Mouse (Mus musculus) cerebellum, adult 11-12 months (tissue): ENCODE measurements around the gene Lst1.

Source experiments
- DNase-seq: peaks from one replicate; pipeline ENCODE4 v3.0.0; 2022

Lst1 gene

DNA sequence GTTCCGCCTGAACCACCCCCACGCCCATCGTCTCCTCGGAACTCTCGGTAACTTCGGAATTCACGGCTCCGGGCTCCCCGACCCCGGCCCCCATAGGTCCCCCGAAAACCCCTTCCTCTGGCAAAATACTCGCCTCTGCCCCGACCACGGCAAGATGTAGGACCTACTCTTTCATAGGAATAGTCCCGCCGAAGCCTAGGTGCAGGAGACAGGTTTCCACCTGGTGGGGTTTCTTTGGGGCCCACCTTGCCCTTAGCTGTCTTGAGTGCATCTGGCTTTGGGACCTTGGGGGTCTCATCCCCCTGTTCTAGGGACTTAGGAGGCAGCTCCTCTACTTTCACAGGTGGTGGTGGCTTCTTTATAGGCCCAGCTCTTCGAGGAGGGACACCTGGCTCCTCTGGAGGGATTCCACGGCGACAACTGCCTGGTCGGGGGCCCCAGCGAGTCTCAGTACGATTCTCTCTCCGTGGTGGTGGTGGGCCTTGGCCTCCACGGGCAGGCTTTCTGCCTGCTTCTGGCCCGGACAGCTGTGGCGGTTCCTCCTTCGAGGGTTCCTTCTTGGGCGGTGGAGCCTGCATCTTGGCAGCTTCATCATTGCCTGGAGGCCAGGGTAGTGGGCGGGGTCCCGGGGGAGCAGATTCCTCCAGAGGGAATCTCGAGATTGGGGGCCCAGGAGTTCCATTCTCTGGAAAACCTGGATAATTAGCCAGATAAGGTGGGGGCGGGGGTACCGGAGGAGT lies 31.6 kb downstream of the Lst1 start:
- DNase-seq: no peak

- no peak for DNase-seq
Observed at GRCm38 (mm10) chr17:35155451-35155850, 32.8 kb downstream of the Lst1 start.

- DNase-seq: no peak
Observed at GRCm38 (mm10) chr17:35154616-35155015, 33.6 kb downstream of the Lst1 start.

DNA sequence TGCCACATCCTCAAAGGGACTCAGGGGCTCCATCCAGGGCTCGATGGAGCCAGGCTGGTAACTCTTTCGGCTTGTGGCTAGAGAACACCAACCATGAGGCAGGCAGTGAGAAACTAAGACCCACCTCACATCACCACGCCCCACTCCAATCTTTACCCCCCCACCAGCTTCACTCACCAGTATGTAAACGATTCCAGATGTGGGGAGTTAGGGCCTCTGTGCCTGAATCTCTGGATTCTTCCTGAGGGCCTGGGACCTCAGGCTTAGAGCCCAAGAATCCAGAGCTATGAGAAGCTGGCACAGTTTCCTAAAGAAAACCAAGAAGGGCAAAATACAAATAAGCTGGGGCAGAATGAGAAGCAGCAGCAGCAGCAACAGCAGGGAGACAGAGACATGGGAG lies 34.3 kb downstream of the Lst1 start:
- DNase-seq: no peak

DNA sequence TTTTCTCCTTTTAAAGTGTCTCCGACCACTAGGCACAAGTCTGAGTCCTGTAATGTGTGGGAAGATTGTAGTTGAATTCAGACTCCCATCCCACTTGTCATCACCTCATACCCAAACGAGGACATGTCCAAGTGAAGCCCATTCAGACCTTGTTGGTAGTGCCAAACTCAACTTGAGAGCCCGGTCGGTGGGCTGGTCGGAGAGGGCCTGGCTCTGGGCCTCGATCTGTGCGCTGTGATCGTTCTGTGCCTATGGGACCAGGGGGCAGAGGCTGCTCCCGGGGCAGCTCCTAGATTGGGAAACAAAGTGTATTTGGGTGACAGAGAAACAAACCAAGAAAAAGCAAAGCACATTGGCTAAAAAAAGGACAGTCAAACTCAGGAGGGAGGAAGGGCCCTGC lies 35.2 kb downstream of the Lst1 start:
- DNase-seq: no peak

DNA sequence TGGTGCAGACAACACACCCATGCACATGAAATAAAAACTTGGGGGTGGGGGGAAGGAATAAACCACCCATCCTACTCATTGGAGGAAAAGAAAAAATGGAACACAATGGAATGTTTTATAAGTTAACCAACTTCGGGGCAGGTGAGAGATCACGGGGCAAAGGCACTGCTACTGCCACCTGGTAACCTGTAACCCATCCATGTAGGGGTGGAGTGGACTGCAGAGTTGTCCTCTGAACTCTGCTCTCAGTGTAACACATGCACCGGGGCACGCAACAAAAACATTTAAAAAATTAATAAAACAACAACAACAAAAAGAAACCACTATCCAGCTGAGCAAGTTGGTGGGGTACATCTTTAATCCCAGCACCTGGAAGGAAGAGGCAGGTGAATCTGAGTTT lies 36.1 kb downstream of the Lst1 start:
- DNase-seq: no peak

- no peak for DNase-seq
Observed at GRCm38 (mm10) chr17:35147922-35148639, 40.2 kb downstream of the Lst1 start.

DNA sequence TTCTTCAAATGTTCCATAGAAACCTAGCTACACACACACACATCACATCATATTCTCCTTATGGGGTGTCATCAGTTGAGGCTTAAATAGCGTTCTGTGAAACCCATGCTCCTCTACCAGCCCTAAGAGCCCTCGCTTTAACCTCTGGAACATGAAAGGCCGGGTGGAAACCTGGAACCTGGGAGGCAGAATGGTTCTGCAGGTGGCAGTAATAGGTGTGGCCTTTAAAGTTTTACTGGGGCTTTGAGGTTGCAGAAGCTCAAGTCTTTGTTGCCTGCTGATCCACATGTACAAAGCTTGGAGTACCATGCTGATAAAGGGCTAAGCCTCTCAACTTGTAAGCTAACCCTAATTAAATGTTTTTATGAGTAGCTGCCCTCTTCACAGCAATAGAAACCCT lies 40.9 kb downstream of the Lst1 start:
- DNase-seq: no peak

GRCm38 (mm10) chr17:35146139-35146538 lies 42.1 kb downstream of the Lst1 start:
- no peak for DNase-seq

GRCm38 (mm10) chr17:35141971-35142370 lies 46.3 kb downstream of the Lst1 start:
- DNase-seq: no peak

- DNase-seq: no peak
Observed at GRCm38 (mm10) chr17:35140490-35140996, 47.7 kb downstream of the Lst1 start.

DNA sequence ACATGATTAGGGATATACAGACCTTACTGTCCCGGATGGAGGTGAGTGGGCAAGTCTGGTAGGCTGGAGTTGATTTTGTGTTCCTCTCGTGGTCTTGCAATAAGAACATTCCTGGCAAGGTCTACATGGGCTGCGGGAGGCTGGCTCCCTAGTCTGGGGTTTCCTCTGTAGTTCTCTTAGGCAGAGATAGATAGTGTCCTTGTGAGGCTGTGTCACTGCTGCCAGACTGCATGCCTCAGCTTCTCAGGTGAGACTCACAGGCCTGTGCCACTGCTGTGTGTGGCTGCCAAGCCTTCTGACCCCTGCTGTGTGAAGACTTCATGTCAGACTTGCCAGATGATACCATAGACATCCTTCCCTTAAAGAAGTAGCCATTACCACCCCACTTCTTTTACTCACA lies 49.0 kb downstream of the Lst1 start:
- DNase-seq: no peak

- no peak for DNase-seq
Observed at GRCm38 (mm10) chr17:35135591-35136320, 52.5 kb downstream of the Lst1 start.
